Mouse (Mus musculus): Measurements from ENCODE around the gene Cyp4a12a. TPM values are rescaled to one million over a fixed set of nuclear protein-coding genes. Genes with fewer than 3 reads are reported as not detected.
"Not testable (repeated sequence)": the region's sequence is repeated elsewhere in the genome, so short reads cannot be mapped to it uniquely, and the experiment has no call there.

The Cyp4a12a gene
- total RNA-seq (2015) (not detected in 2 replicates), total RNA-seq (2017) (not detected in 2 replicates)

DNA sequence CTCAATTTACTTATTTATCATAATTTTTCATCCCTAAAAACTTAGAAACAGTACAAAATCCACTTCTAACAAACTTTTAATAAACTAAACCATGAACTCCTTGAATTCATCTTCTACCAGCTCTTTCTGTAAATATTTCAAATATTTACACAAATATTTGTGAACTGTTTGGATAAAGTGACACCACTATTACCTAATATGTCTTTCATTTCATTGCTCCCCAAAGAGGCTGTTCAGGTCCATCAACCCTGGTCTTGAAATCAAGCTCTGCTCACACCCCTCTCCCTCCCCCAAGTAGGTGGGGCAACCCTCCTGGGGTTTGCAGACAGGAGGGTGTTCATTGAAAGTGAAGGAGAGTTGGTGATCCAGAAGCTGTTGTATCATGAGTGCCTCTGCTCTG, at the start of gene Cyp4a12a:
TSS of gene Cyp4a12a (plus strand) at position 301 of the 400 bp plus-strand sequence.
- not testable (repeated sequence) for ATAC-seq (replicated peaks; ENCODE audit: poor library complexity)

DNA sequence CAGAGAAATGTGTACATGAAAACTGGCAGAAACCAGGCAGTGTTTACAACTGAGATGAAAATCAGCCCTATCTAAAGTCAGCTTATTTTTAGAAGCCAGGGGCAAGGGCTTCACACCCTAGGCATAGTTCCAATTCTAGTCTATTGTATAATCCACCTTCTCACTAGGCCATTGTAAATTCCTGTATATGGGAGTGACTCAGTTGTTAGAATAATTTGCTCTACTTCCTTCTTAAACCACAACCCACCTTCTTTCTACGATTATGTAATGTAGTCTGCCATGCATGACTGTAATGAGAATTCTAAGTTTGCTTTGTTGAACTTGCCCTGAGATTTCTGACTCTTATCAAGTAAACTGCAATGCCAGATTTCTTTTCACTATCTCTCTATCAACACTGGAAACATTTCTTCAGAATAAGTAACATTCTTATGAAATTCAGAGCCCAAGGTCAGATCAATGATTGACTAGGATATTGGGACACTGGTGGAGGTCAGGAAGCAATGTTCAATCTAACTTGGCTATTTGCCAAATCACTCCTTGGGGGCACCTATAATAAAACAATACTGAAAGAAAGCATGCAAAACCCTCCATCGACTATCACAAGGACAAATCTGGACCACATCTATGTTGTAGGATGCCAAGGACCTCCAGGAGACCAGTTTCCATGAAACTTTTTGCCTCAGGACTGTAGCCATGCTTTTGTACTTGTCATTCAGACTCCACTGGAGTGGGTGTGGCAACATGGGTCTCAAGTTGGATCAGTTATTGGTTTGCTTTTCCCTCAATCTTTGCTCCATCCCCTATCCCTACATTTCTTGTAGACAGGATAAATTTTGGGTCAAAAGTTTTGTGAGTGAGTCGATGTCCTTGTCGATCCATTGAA, 33.9 kb upstream of the Cyp4a12a start:
- ATAC-seq (replicated peaks; ENCODE audit: poor library complexity) = not testable (repeated sequence)

DNA sequence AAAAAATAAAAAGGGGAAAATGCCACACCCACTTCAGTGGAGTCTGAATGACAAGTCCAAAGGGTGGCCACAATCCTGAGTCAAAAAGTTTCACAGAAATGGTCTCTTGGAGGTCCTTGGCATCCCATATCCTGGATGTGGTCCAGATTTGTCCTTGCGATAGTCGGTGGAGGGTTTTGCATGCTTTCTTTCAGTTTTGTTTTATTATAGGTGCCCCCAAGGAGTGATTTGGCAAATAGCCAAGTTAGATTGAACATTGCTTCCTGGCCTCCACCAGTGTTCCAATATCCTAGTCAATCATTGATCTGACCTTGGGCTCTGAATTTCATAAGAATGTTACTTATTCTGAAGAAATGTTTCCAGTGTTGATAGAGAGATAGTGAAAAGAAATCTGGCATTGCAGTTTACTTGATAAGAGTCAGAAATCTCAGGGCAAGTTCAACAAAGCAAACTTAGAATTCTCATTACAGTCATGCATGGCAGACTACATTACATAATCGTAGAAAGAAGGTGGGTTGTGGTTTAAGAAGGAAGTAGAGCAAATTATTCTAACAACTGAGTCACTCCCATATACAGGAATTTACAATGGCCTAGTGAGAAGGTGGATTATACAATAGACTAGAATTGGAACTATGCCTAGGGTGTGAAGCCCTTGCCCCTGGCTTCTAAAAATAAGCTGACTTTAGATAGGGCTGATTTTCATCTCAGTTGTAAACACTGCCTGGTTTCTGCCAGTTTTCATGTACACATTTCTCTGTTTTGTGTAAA, 20.4 kb upstream of the Cyp4a12a start:
- ATAC-seq (replicated peaks; ENCODE audit: poor library complexity) = not testable (repeated sequence)

DNA sequence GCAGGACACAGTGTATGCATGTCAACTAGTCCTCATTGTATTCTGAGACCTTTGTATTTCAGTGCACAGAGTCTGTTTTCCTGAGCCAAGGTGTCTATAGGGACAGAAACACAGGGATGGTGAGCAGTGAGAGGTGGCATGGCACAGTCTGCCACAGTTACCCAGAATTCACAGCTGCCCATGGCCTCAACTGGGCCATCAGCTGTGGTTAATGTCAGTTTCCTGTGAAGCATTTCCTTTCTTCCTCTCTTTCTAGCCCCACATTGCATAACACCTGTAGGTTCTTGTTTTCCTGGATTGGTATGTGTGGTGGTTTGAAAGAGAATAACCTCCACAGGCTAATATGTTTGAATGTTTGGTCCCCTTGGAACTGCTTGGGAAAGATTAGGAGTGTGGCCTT, 18.5 kb upstream of the Cyp4a12a start:
- peak; percentile 94 for ATAC-seq (replicated peaks; ENCODE audit: poor library complexity)

DNA sequence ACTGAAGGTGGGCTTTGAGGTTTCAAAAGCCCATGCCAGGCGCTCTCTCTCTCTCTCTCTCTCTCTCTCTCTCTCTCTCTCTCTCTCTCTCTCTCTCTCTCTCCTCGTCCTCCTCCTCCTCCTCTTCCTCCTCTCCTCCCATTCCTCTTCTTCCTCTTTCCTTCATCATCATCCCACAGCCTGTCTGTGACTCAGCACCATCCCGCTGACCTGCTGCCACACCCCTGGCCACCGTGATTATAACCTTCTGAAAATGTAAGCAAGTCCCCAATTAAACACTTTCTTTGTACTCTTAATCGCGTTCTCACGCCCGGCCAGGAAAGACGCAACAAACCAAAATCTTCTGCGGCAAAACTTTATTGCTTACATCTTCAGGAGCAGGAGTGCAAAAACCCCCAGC, 18.1 kb upstream of the Cyp4a12a start:
- ATAC-seq (replicated peaks; ENCODE audit: poor library complexity) = peak; percentile 63

DNA sequence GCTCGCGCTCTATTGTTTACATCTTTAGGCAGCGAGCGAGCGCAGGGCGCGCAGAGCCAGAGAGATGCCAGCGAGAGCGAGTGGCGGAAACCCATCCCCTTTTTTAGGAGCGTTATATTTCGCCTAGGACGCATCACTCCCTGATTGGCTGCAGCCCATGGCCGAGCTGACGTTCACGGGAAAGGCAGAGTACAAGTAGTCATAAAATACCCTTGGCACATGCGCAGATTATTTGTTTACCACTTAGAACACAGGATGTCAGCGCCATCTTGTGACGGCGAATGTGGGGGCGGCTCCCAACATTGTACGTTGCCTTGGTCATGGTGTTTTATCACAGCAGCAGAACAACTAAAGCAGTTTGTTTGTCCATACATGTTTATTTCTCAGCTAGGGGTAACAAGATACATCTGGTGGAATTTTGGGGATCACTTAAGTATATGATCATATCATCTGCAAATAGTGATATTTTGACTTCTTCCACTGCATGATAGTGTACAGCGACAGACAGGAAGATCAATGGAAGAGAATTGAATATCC, 17.5 kb upstream of the Cyp4a12a start:
- peak; percentile 50 for ATAC-seq (replicated peaks; ENCODE audit: poor library complexity)

DNA sequence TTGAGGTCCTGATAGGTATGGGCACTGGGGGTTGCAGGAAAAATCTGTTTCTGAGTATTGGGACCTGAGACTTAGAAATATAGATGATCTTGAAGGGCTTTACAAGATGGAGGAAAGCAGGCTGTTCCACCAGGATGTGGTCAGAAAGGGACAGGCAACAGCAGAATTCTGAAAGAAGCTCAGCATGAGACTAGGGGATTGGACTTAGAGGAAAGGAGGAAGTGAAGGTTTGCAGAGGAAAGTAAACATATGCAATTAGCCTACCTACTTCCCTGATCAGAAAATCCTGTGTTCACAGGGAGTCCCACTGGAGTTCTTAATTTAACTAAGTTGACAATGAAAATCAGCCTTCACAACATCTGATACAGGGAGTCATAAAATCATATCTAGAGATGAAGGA, 26.9 kb downstream of the Cyp4a12a start:
- peak; percentile 81 for ATAC-seq (replicated peaks; ENCODE audit: poor library complexity)

DNA sequence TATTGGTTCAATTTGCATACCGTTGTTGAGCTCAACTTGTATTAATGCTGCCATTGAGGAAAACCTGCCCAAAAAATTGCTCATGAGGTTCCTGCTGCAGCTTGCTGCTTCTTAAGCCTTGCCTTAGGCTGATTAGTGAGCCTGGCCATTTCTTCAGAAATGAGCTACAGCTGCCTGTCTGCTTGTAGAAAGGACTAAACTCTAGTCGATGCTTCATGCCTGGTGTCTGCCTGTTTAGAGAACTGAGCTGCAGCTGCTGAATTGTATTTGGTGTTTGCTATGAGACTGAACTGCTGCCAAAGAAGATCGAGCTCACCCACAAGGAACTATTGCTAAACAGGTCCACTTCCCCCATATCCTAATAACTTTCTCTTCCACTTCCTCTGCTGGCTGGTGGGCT, 66.8 kb downstream of the Cyp4a12a start:
- ATAC-seq (replicated peaks; ENCODE audit: poor library complexity) = peak; percentile 69

DNA sequence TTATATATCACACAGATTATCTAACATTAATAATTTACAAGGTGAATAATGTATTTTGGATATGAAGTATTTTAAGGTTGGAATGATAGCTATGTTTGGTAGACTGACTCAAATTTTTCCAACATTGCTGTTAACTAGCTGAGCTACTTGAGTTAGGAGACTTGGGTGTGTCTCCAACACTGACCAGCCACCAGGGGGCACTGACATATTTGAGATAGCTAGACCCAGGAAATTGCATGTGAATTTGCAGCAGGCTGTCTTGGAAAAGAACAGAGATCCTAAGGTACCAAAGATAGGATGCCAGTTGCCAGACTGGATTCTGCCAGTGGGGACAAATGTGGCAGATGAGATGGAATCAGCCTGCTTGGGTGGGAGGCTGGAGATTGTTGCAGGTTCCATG, 69.2 kb downstream of the Cyp4a12a start:
- peak; percentile 87 for ATAC-seq (replicated peaks; ENCODE audit: poor library complexity)

Other genes with a start within 250 kb of the Cyp4a12a start
- gene Tal1, start 242.6 kb upstream of the Cyp4a12a start, total RNA-seq (2015) = 17.3 and 22.6 TPM in 2 replicates
- 9.2 and 16.3 TPM in 2 replicates for gene Tal1, start 242.6 kb upstream of the Cyp4a12a start, total RNA-seq (2017)
- 5.2 and 11.2 TPM in 2 replicates for gene Pdzk1ip1, start 210.3 kb upstream of the Cyp4a12a start, total RNA-seq (2015)
- 2.0 and 5.2 TPM in 2 replicates for gene Pdzk1ip1, start 210.3 kb upstream of the Cyp4a12a start, total RNA-seq (2017)
- gene Cyp4x1, start 164.8 kb upstream of the Cyp4a12a start, total RNA-seq (2015) = not detected in 2 replicates
- gene Cyp4x1, start 164.8 kb upstream of the Cyp4a12a start, total RNA-seq (2017) = not detected in 2 replicates
- not detected in 2 replicates for gene Cyp4a29, start 57.0 kb upstream of the Cyp4a12a start, total RNA-seq (2015)
- not detected in 2 replicates for gene Cyp4a29, start 57.0 kb upstream of the Cyp4a12a start, total RNA-seq (2017)
- not detected in 2 replicates for gene Cyp4a12b, start 112.6 kb downstream of the Cyp4a12a start, total RNA-seq (2015)
- not detected in 2 replicates for gene Cyp4a12b, start 112.6 kb downstream of the Cyp4a12a start, total RNA-seq (2017)
- not detected in 2 replicates for gene Cyp4a30b, start 153.6 kb downstream of the Cyp4a12a start, total RNA-seq (2015)
- gene Cyp4a30b, start 153.6 kb downstream of the Cyp4a12a start, total RNA-seq (2017) = not detected in 2 replicates
- gene Cyp4a14, start 197.1 kb downstream of the Cyp4a12a start, total RNA-seq (2015) = not detected in 2 replicates
- gene Cyp4a14, start 197.1 kb downstream of the Cyp4a12a start, total RNA-seq (2017) = not detected in 2 replicates
- gene Cyp4a10, start 219.2 kb downstream of the Cyp4a12a start, total RNA-seq (2015) = not detected in 2 replicates
- not detected in 2 replicates for gene Cyp4a10, start 219.2 kb downstream of the Cyp4a12a start, total RNA-seq (2017)

Measured in megakaryocyte progenitor cell, adult 5-6 weeks (primary cell).